Comparison of ENCODE assay signal across 17 mouse cellular contexts in genomic region chr6:3594246-3594645, GRCm38 (mm10).
"Had no signal": no experiment of that assay in that cellular context is flagged by ENCODE, and none has a peak within 500 bp of the region (broad histone marks: within the 10 kb centered on the region; RNA-seq: fewer than 3 reads in every experiment).

No protein-coding gene starts in this region.

- H3K9me3 ChIP-seq: neural tube, embryonic 12.5 days; neural tube, embryonic 13.5 days; neural tube, embryonic 15.5 days; stomach, embryonic 15.5 days had no signal

- H3K4me3 ChIP-seq: neural tube, embryonic 12.5 days; neural tube, embryonic 13.5 days; neural tube, embryonic 15.5 days; stomach, embryonic 15.5 days had no signal

- H3K4me1 ChIP-seq: neural tube, embryonic 12.5 days; neural tube, embryonic 13.5 days; neural tube, embryonic 15.5 days; stomach, embryonic 15.5 days had no signal

- H3K27me3 ChIP-seq: neural tube, embryonic 12.5 days; neural tube, embryonic 13.5 days; neural tube, embryonic 15.5 days; stomach, embryonic 15.5 days had no signal

- H3K4me2 ChIP-seq: neural tube, embryonic 12.5 days; neural tube, embryonic 13.5 days; neural tube, embryonic 15.5 days; stomach, embryonic 15.5 days had no signal

- DNase-seq: retina, postnatal 1 day; right cerebral cortex, adult 18-20 months; right cerebral cortex, postnatal 14 days; right cerebral cortex, postnatal 25 days; right cerebral cortex, postnatal 4 days; spleen, adult 18-20 months; thymus, adult 18-20 months; thymus, adult 2 months; thymus, postnatal 14 days; thymus, postnatal 25 days; thymus, postnatal 36 days; thymus, postnatal 4 days had no signal

- H3K36me3 ChIP-seq: stomach, embryonic 15.5 days had no signal

- H3K27ac ChIP-seq: neural tube, embryonic 12.5 days; neural tube, embryonic 13.5 days; neural tube, embryonic 15.5 days; stomach, embryonic 15.5 days; stomach, postnatal 0 days had no signal

- H3K9ac ChIP-seq: neural tube, embryonic 12.5 days; neural tube, embryonic 13.5 days; neural tube, embryonic 15.5 days; stomach, embryonic 15.5 days had no signal
